Mouse (Mus musculus): ENCODE data around the gene Bud31. TPM values are rescaled to one million over a fixed set of nuclear protein-coding genes. Genes with fewer than 3 reads are reported as not detected.
"Not testable (repeated sequence)": the region's sequence is repeated elsewhere in the genome, so short reads cannot be mapped to it uniquely, and the experiment has no call there.

Gene Bud31
- total RNA-seq, 2 experiments from 2014 or later, result 164 to 231 TPM

DNA sequence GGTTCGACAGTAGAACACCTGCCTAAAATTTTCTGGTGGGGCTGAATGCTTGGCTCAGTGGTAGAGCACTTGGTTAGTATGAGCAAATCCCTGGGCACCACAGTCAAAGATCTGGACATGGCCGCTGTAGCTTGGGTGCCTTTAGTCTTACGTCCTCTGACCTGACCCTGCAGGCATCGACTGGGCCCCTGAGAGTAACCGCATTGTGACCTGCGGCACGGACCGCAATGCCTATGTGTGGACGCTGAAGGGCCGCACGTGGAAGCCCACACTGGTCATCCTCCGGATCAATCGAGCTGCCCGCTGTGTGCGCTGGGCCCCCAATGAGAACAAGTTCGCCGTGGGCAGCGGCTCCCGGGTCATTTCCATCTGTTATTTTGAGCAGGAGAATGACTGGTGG is 16.8 kb upstream of the Bud31 start:
- no peak for ATAC-seq (replicated peaks; ENCODE audit: poor library complexity)

DNA sequence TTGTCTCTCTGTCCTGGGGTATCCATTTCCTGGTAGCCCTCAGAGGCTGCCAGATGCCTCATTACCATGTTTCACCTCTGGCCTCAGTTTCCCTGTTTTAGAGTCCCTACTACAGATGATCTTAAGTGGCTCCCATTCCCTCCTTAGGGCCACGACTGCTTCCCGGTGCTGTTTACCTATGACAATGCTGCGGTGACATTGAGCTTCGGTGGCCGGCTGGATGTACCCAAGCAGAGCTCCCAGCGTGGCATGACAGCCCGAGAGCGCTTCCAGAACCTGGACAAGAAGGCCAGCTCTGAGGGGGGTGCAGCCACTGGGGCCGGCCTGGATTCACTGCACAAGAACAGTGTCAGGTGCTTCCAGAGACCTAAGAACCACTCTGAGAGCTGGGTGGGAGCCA is 13.6 kb upstream of the Bud31 start:
- ATAC-seq (replicated peaks; ENCODE audit: poor library complexity), result no peak

- no peak for ATAC-seq (replicated peaks; ENCODE audit: poor library complexity)
These were observed 11.0 kb upstream of the Bud31 start for GRCm38 (mm10) chr5:145129124-145129523.

DNA sequence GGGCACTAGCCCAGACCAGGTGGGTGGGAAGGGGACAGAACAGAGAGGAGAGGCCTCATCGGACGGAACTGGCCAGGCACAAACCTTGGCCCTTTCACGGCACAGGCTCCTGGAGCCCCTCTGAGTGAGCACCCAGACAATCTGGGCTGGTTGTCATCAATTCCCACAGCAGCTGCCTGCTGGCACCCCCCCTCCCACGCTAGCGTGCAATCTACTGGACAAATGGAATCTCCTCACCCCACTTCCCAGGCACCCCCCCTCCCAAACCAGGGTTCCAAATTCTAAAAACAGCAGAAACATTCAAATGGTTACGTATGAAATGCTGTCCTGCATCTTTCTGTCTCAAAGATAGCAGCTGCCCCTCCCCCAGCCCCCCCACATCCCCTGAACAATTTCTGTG is 10.4 kb upstream of the Bud31 start:
- not testable (repeated sequence) for ATAC-seq (replicated peaks; ENCODE audit: poor library complexity)

DNA sequence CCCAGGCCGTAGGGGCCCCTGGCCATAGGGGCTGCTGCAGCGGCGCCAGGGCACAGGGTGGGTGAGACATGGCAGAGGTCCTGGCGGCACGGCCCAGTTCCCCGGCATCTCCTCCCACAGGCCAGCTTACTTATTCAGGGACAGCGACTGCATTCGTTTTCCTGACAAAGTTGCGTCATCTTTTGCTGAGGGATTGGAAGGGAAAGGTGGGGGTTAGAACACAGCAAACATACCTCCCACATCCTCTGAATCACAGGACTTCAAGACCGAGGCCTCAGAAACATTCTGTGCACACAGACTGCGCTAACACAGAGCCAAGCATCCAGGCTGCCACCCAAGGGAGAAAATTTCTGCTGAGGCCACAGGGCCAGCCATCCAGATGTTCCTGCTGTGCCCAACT is 10.0 kb upstream of the Bud31 start:
- ATAC-seq (replicated peaks; ENCODE audit: poor library complexity), result no peak

- peak; percentile 24 for ATAC-seq (replicated peaks; ENCODE audit: poor library complexity)
These were observed 9.2 kb upstream of the Bud31 start for GRCm38 (mm10) chr5:145130995-145131394.

GRCm38 (mm10) chr5:145133275-145133674 is 6.9 kb upstream of the Bud31 start:
- not testable (repeated sequence) for ATAC-seq (replicated peaks; ENCODE audit: poor library complexity)

DNA sequence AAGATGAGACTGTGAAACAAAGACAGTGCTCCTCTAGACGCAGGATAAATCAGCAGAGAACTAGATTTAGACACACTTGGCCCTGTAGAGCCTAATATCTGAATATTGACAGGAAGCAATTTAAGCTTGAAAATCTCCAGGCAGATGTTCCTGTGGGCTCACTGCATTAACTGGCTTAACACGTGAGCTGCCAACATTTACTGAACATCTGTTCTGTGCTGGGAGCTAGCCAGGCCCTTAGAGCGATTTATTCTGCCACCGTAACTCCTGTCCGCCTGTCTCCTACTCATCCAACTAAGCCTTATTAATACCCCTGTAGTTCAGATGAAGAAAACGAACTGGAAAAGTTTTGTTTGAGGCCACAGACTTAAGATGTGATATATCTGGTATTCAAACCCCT is 1.3 kb upstream of the Bud31 start:
- no peak; the same call in 1 of the 2 replicates for ATAC-seq (replicated peaks; ENCODE audit: poor library complexity)

GRCm38 (mm10) chr5:145140611-145141010 is 449 bp downstream of the Bud31 start:
- peak; percentile 17 for ATAC-seq (replicated peaks; ENCODE audit: poor library complexity)

- no peak for ATAC-seq (replicated peaks; ENCODE audit: poor library complexity)
These were observed 7.6 kb downstream of the Bud31 start for GRCm38 (mm10) chr5:145147748-145148147.

- peak; percentile 69 for ATAC-seq (replicated peaks; ENCODE audit: poor library complexity)
These were observed 9.1 kb downstream of the Bud31 start for GRCm38 (mm10) chr5:145149294-145149693.

GRCm38 (mm10) chr5:145152690-145153089 is 12.5 kb downstream of the Bud31 start:
- peak; percentile 80 for ATAC-seq (replicated peaks; ENCODE audit: poor library complexity)

DNA sequence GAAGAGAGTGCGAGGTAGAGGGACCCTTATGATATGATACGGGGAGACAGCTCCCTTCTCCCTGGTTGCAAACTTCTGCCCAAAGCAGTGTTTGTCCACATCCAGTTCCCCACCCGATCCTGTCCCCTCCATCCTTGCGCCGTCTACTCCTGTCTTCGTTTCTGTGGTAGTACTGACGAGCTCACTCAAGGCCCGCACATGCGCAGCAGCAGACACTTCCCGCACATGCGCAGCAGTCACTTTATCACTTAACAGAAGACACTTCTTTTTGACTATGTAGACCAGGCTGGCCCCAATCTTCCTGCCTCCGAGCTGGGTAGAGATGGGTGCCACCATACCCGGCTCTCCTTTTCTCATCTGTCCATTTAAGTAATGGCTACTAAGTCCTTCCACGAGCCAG is 21.2 kb downstream of the Bud31 start:
- no peak for ATAC-seq (replicated peaks; ENCODE audit: poor library complexity)

- no peak for ATAC-seq (replicated peaks; ENCODE audit: poor library complexity)
These were observed 24.5 kb downstream of the Bud31 start for GRCm38 (mm10) chr5:145164710-145165109.

DNA sequence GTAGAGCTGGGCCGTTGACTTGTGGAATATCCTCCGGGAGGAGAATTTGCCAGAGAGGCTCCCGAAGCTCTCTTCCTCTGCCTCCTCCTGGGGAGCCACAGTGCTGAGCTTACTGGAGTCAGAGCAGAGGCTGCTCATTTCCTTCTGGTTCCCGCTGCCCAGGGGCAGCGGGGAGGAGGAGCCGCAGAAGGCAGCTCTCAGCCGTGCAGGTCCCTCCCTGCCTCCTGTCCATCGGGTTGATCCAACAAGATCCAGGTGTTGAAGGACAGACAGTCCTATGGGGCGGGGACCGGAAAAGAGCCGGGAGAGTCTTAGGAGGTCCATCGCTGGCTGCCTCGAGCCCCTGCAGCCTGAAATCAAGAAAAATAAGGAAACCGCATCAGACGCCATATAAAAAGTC is 25.0 kb downstream of the Bud31 start:
- no peak for ATAC-seq (replicated peaks; ENCODE audit: poor library complexity)

DNA sequence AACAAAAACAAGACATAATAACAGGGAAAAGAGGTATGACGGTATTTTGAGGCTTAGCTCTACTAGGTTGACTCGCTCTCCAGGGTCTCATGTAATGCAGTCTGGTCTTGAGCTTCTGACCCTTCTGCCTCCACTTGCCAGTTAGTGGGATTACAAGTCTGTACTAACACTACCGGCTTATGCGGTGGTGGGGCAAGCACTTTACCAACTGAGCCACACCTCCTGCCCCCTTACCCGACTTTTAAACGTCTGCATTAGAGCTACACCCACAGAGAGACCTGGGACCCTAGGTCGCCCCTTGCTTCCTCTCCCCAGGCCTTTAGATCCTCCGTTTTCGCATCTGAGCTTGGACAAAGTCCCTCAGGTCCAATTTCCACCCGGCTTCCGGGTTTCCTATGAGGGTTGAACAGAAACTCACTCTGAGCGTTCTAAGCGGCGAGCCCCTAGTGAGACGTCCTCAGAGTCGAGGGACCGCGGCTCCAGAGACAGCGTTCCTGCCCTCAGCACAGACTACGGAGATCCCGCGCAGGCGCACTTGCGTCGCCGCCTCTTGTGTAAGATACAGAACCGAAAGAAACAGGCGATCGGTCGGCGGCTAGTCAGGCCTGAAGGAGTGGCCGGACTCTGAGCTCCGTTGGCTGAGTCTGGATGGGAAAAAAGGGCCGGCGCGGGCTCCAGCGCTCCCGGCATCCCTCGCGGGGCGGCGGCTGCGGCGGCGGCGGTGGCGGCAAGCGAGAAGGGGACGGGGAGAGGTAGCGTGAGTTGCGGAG is 26.6 kb downstream of the Bud31 start, which contains the start of the genes Ptcd1 and Cpsf4:
Ptcd1 (minus strand) TSS at position 573 of the 770 bp plus-strand sequence.
Cpsf4 (plus strand) TSS at position 678 of the 770 bp plus-strand sequence.
- ATAC-seq (replicated peaks; ENCODE audit: poor library complexity), result peak; percentile 93

- ATAC-seq (replicated peaks; ENCODE audit: poor library complexity), result no peak
These were observed 27.1 kb downstream of the Bud31 start for GRCm38 (mm10) chr5:145167306-145167661.

GRCm38 (mm10) chr5:145178461-145178980 is 38.4 kb downstream of the Bud31 start:
- 0 out of 2 replicates have a peak, but pooled peaks have one; percentile 14 for ATAC-seq (replicated peaks; ENCODE audit: poor library complexity)

GRCm38 (mm10) chr5:145185244-145185643 is 45.1 kb downstream of the Bud31 start:
- peak; percentile 35; the same call in 1 of the 2 replicates for ATAC-seq (replicated peaks; ENCODE audit: poor library complexity)

DNA sequence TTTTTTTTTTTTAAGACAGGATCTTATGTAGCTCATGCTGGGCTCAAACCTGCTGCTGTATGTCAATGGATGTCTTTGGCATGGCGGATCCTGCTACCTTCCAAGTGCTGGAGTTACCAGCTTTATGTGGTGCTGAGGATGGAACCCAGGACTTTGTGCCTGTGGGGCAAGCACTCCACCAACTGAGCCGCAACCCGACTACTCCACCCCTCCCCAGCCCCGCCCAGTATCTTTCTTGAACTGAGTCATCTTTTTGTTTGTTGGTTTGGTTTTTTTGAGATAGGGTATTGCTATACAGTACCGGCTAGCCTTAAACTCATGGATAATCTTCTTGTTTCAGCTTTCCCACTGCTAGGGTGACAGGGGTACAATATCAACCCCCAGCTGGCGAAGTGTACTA is 49.3 kb downstream of the Bud31 start:
- no peak for ATAC-seq (replicated peaks; ENCODE audit: poor library complexity)

DNA sequence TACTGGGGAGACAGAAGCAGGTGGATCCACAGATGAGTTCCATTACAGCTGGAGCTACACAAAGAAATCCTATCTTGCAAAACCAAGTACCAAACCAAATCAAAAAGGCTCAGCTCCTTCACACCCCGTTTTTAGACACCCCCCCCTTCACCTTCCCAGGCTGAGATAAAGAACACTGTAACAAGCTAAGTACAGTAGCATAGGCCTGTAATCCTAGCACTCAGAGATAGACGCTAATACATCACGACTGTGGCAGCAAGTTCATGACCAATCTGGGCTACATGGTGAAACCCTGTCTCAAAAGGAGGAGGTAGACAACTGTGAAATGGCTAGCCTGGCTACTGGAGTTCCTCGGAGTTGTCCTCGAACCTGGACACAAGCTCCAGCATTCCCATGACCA is 50.2 kb downstream of the Bud31 start:
- peak; percentile 33 for ATAC-seq (replicated peaks; ENCODE audit: poor library complexity)

Data from megakaryocyte progenitor cell, adult 5-6 weeks (primary cell).